Mouse (Mus musculus): ENCODE measurements around the gene Myadml2.

GRCm38 (mm10) chr11:120684660-120685059 lies 36.7 kb upstream of the Myadml2 start:
- no peak for TF ChIP-seq CTCF (conservative IDR thresholded peaks at IDR 0.05 in 1 of 2, IDR thresholded peaks at IDR 0.05 in 1 of 2; ENCODE audit: low read depth in 2 of 2, low read length in 2 of 2)
- no peak for TF ChIP-seq ZC3H11A (IDR thresholded peaks at IDR 0.05; ENCODE audit: low read depth, low read length)
- TF ChIP-seq CHD1 (IDR thresholded peaks at IDR 0.05; ENCODE audit: low read depth, low read length): no peak
- no peak for TF ChIP-seq HCFC1 (IDR thresholded peaks at IDR 0.05; ENCODE audit: low read depth, low read length)
- TF ChIP-seq USF2 (conservative IDR thresholded peaks at IDR 0.05; ENCODE audit: low read depth, low read length): no peak
- TF ChIP-seq ZMIZ1 (IDR thresholded peaks at IDR 0.05; ENCODE audit: low read depth, low read length): no peak
- no peak for TF ChIP-seq POLR2A (IDR thresholded peaks at IDR 0.05; ENCODE audit: low read depth, low read length)
- TF ChIP-seq EP300 (IDR thresholded peaks at IDR 0.05; ENCODE audit: low read length): no peak
- TF ChIP-seq BHLHE40 (IDR thresholded peaks at IDR 0.05; ENCODE audit: low read depth, low read length): no peak
- no peak for TF ChIP-seq MAX (IDR thresholded peaks at IDR 0.05; ENCODE audit: low read length)
- TF ChIP-seq TBP (conservative IDR thresholded peaks at IDR 0.05; ENCODE audit: low read depth, low read length): no peak
- TF ChIP-seq ZKSCAN1 (IDR thresholded peaks at IDR 0.05; ENCODE audit: borderline replicate concordance, low read depth, low read length): no peak
